Mouse (Mus musculus): ENCODE results near the gene Scaf1.

The Scaf1 gene

GRCm38 (mm10) chr7:44954091-44954885, 61.9 kb downstream of the Scaf1 start:
- no peak for DNase-seq (ENCODE audit: low spot score)

- DNase-seq (ENCODE audit: low spot score): no peak
Observed at GRCm38 (mm10) chr7:44953561-44953960, 62.6 kb downstream of the Scaf1 start.
